Mouse (Mus musculus) lung, embryonic 16.5 days (tissue): ENCODE measurements around the gene Tmem160. TPM values are rescaled to one million over a fixed set of nuclear protein-coding genes. Genes with fewer than 3 reads are reported as not detected.

Source experiments
- ATAC-seq: fragments of 200-750 bp; cut with Nextera tagmentation; 2 replicates; pipeline ENCODE4 v1.8.0; 2017; ENCODE audit warnings: low read depth, mild to moderate bottlenecking, moderate library complexity
- H3K27ac ChIP-seq: fragments of 300-500 bp; sonication (generic); 2 replicates; pipeline ENCODE4 v1.5.1; 2014; ENCODE audit warnings: mild to moderate bottlenecking, control low read depth, low read length
- H3K27me3 ChIP-seq: fragments of 300-500 bp; sonication (generic); 2 replicates; pipeline ENCODE4 v1.6.1; 2014; ENCODE audit warnings: low read depth, low read length, mixed read lengths; ENCODE audit not compliant: control insufficient read depth, insufficient read depth
- H3K36me3 ChIP-seq: fragments of 300-500 bp; sonication (generic); 2 replicates; pipeline ENCODE4 v1.6.1; 2014; ENCODE audit warnings: low read length; ENCODE audit not compliant: control insufficient read depth, insufficient read depth
- H3K4me1 ChIP-seq: fragments of 300-500 bp; sonication (generic); replicated peaks from 2 replicates; pipeline ENCODE4 v1.6.1; 2014; ENCODE audit warnings: low read length, mixed read lengths; ENCODE audit not compliant: control insufficient read depth, insufficient read depth
- H3K4me2 ChIP-seq: fragments of 300-500 bp; sonication (generic); 2 replicates; pipeline ENCODE4 v1.6.1; 2014; ENCODE audit warnings: low read depth, low read length, control low read depth
- H3K4me3 ChIP-seq: fragments of 300-500 bp; sonication (generic); 2 replicates; pipeline ENCODE4 v1.5.1; 2014; ENCODE audit warnings: mild to moderate bottlenecking, low read length, control low read depth
- H3K9ac ChIP-seq: fragments of 300-500 bp; sonication (generic); 2 replicates; pipeline ENCODE4 v1.6.1; 2014; ENCODE audit warnings: low read length, control low read depth
- H3K9me3 ChIP-seq: fragments of 300-500 bp; sonication (generic); 2 replicates; pipeline ENCODE4 v1.6.1; 2016; ENCODE audit warnings: low read length; ENCODE audit not compliant: control insufficient read depth
- WGBS: fragments of 180-500 bp; shearing (Covaris S2); extraction: QIAGEN DNeasy Blood & Tissue Kit; methylation state at CpG from one replicate; pipeline ENCODE4 v1.1.7; 2014; 5-methylcytosine and 5-hydroxymethylcytosine counted together
- polyA plus RNA-seq: library from polyadenylated mRNA; unstranded; fragments of >200 nt; fragmentation: Nextera tagmentation; extraction: Ambion mirVana; gene quantifications from 2 replicates; pipeline ENCODE4 v1.2.1, GENCODE M21; 2015

Tmem160 gene
- polyA plus RNA-seq, 1 experiment from 2014 or later = 39.1 TPM

DNA sequence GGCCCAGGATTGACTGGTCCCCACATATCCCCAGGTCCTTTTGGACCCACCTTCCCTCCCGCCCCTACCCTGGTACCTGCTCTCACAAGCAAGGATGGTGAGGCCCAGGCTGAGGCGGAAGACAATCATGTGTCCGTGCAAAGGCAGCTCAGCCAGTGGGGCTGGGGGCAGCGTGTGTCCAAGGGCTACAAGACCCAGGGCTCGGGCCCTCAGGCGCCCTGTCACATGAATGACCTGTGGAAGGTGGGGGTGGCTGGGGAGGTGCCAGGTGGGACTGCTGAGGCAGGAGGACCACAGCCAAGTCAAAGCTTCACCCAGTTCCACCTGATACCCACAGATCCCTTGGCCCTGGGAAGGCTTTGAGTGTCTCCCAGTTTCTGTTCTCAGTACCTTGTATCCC lies 9.1 kb downstream of the Tmem160 start:
- no peak overlapping the region for H3K9ac ChIP-seq
- WGBS = 68% methylated on average over 6 of the region's 6 CpGs
- no peak for ATAC-seq

DNA sequence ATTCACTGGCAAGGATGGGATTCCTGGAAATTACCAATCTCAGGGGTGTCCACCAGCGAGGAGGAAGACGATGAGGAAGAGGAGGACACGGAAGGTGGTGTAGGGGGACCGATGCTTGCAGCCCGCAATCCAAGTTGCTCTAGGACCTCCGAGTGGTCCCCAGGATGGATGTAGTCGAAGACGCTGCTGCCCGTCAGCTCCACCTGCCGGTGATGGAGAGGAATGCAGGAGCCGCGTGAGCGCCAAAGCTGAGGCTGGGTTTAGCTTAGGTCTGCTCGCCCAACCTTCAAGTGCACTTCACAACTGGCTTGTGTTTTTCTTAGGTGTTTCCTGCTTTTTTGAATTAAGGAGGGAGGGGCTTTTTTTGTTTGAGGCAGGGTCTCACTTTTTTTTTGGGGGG lies 10.6 kb downstream of the Tmem160 start:
- Histone ChIP-seq H3K27me3 (peaks cover 3% of the 10 kb centered on the region; the same call in 1 of the 2 replicates), H3K27ac (no peak overlapping the region), H3K4me3 (no peak overlapping the region), H3K36me3 (no peaks in the 10 kb centered on the region), H3K9ac (no peak overlapping the region), H3K4me1 (no peaks in the 10 kb centered on the region), H3K9me3 (no peaks in the 10 kb centered on the region), H3K4me2 (no peak overlapping the region)
- 2% methylated on average over 14 of the region's 14 CpGs for WGBS
- peak; percentile 67; the same call in 1 of the 2 replicates for ATAC-seq

More for the DNA sequence above, 9.1 kb downstream of the Tmem160 start:
- H3K4me3 ChIP-seq = no peak overlapping the region
- no peak overlapping the region for H3K27ac ChIP-seq
- H3K9me3 ChIP-seq = no peaks in the 10 kb centered on the region
- no peaks in the 10 kb centered on the region for H3K36me3 ChIP-seq
- no peaks in the 10 kb centered on the region for H3K4me1 ChIP-seq
- peaks cover 3% of the 10 kb centered on the region; the same call in 1 of the 2 replicates for H3K27me3 ChIP-seq
- H3K4me2 ChIP-seq = no peak overlapping the region

DNA sequence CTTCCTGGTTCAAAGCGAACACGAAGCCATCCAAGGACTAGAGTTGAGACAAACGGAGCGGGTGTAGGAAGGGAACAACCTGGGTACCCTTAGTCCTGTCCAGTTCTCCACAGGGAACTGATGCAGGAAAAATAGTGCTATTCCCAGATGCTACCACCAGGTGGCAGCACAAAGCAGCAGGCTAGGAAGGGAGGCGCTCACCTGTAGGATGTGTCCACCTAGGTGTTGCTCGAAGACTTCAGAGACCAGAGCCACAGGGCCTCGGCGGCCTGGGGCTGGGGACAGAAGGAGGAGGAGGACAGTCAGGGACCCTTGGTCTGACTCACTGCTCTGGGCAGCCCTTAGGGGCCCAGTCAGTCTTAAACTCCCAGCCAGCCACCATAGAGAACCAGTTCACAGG lies 12.6 kb downstream of the Tmem160 start:
- ATAC-seq = peak; percentile 53; the same call in 1 of the 2 replicates
- H3K9ac ChIP-seq = no peak overlapping the region
- no peaks in the 10 kb centered on the region for H3K36me3 ChIP-seq
- H3K27me3 ChIP-seq = peaks cover 3% of the 10 kb centered on the region; the same call in 1 of the 2 replicates
- WGBS = 7% methylated on average over 8 of the region's 8 CpGs
- no peaks in the 10 kb centered on the region for H3K4me1 ChIP-seq
- H3K4me3 ChIP-seq = no peak overlapping the region
- no peak overlapping the region for H3K27ac ChIP-seq
- H3K4me2 ChIP-seq = no peak overlapping the region
- H3K9me3 ChIP-seq = no peaks in the 10 kb centered on the region

DNA sequence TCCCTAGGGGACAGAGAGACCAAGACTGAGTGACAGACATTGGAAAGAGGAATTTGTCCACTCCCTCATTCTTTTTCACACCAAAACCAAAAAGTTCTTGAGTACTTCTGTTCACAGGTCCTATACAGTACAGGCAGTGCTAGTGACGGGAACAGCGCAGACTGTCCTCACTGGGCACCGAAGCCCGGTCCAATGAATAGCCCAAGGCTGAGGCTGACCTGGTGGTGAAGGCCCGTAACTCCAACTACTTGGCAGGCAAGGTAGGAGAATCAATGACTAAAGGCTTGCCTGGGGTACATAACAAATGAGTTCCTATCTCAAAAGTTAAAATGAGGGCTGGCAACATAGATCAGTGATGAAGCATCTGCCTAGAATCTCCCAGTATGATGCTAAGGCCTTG lies 13.0 kb downstream of the Tmem160 start:
- 85% methylated on average over 5 of the region's 5 CpGs for whole genome bisulfite sequencing
- no peaks in the 10 kb centered on the region for H3K4me1 ChIP-seq
- H3K4me3 ChIP-seq = no peak overlapping the region
- H3K27ac ChIP-seq = no peak overlapping the region
- H3K36me3 ChIP-seq = no peaks in the 10 kb centered on the region
- no peaks in the 10 kb centered on the region for H3K9me3 ChIP-seq
- 0 out of 2 replicates have a peak, but pooled peaks have one; percentile 16 for ATAC-seq
- H3K9ac ChIP-seq = no peak overlapping the region
- H3K27me3 ChIP-seq = peaks cover 3% of the 10 kb centered on the region; the same call in 1 of the 2 replicates
- no peak overlapping the region for H3K4me2 ChIP-seq

DNA sequence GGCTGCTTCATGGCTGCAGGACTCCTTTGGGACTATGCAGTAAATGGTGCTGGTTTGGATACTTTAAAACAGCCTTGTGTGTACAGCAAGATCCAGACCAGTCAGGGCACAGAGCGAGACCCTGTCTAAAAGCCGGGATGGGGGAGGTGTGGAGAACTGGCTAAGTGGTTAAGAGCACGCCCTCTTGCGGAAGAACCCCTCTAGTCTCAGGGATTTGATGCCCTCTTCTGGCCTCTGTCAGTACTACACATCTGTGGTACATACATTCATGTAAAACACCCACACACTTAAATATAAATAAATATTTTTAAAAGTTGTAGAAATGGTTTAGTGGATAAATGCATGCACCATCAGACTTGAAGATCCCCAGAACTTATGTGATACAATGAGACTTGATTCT lies 14.0 kb downstream of the Tmem160 start:
- ATAC-seq = no peak
- no peak overlapping the region for H3K9ac ChIP-seq
- H3K4me3 ChIP-seq = no peak overlapping the region
- H3K36me3 ChIP-seq = no peaks in the 10 kb centered on the region
- no peak overlapping the region for H3K4me2 ChIP-seq
- no peaks in the 10 kb centered on the region for H3K4me1 ChIP-seq
- H3K9me3 ChIP-seq = no peaks in the 10 kb centered on the region
- no peak overlapping the region for H3K27ac ChIP-seq
- 50% methylated on average over 4 of the region's 4 CpGs for WGBS
- peaks cover 5% of the 10 kb centered on the region; the same call in 1 of the 2 replicates for H3K27me3 ChIP-seq

DNA sequence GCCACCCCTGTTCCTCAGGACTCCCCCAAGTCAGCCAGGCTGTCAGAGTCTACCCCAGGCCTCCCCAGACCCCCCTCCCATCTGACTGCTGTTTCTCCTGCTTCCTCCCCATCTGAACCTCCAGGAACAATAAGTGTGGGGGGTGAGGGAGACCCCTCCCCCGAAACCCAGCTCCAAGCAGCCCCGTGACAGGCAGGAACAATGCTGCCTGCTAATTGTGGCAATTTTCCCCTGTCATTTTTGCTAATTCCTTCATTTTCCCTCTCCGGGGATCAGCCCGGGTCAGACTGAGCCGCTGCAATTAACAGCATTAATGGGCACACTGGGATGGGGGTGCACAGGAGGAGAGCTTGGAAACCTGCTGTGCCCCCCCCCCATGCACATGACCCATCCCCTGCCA lies 15.5 kb downstream of the Tmem160 start:
- ATAC-seq = no peak
- Histone ChIP-seq H3K36me3 (no peaks in the 10 kb centered on the region), H3K9ac (no peak overlapping the region), H3K27me3 (peaks cover 19% of the 10 kb centered on the region), H3K4me1 (no peaks in the 10 kb centered on the region), H3K4me3 (no peak overlapping the region), H3K9me3 (no peaks in the 10 kb centered on the region), H3K27ac (no peak overlapping the region), H3K4me2 (no peak overlapping the region)
- WGBS = 28% methylated on average over 5 of the region's 5 CpGs

DNA sequence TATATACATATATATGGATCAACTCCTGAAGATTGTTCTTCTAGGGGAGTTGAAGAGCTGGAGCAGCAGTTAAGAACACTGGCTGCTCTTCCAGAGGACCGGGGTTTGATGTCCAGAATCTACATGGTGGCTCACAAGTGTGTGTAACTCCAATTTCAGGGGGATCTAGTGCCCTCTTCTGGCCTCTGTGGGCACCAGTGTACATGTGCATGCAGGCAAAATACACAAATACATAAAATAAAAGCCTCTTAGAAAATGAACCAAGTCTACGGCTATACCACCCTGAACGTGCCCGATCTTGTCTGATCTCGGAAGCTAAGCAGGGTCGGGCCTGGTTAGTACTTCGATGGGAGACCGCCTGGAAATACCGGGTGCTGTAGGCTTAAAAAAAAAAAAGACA lies 19.0 kb downstream of the Tmem160 start:
- ATAC-seq = no peak
- no peak overlapping the region for H3K9ac ChIP-seq

DNA sequence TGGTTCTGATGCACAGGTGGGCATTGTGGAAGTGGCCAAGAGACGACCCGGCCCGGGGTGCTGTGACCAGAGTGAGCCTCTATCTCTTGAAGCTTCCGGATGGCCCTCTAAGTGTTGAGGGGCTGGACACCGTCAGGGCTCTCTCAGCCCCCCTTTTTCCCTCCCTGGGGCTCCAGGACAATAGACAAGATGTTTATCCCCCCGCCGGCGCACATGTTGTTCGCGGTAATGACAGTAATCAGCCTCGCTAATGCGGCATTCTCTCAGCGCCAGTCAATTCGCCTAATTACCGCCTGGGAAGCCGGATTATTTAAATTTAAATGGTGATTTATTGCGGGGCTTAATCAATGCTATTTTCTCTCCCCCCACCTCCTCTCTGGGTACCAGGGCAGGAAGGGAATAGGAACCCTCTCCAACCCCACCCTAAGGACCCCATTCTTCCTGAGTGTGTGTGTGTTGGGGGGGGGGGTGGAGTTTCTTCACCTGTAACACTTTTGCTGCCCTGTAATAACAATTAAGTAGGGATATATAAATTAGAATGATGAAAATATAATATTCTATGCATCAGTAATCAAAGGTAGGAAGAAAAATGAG lies 19.6 kb downstream of the Tmem160 start:
- Histone ChIP-seq H3K4me3 (no peak overlapping the region), H3K9ac (no peak overlapping the region), H3K27me3 (peaks cover 60% of the 10 kb centered on the region), H3K4me2 (no peak overlapping the region), H3K36me3 (no peaks in the 10 kb centered on the region), H3K9me3 (no peaks in the 10 kb centered on the region), H3K27ac (no peak overlapping the region), H3K4me1 (peaks cover 10% of the 10 kb centered on the region)
- 17% methylated on average over 17 of the region's 17 CpGs for WGBS
- no peak for ATAC-seq

More for the DNA sequence above, 19.0 kb downstream of the Tmem160 start:
- Histone ChIP-seq H3K27me3 (peaks cover 53% of the 10 kb centered on the region), H3K36me3 (no peaks in the 10 kb centered on the region), H3K9me3 (no peaks in the 10 kb centered on the region), H3K27ac (no peak overlapping the region), H3K4me3 (no peak overlapping the region), H3K4me1 (peaks cover 10% of the 10 kb centered on the region), H3K4me2 (no peak overlapping the region)
- 30% methylated on average over 9 of the region's 9 CpGs for WGBS

DNA sequence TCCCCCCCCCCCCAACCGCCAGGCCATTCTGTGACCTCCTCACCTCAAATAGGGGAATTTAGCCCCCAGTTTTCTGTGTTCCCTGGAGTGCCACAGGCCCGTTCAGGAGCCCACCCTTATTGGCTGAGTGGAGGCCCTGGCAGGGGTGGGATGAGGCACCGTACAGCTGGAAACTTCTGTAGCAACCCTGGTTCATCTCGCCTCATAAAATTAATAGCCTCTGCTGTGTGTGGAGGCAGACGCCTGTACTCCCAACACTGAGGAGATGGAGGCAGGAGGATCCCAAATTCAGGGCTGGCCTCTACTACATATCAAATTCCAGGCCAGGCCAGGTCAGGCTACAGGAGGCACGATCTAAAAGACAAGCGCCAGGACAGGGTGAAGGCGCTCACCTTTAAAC lies 21.3 kb downstream of the Tmem160 start:
- Histone ChIP-seq H3K4me2 (no peak overlapping the region), H3K4me1 (peaks cover 10% of the 10 kb centered on the region), H3K9ac (no peak overlapping the region), H3K27me3 (peaks cover 61% of the 10 kb centered on the region), H3K9me3 (no peaks in the 10 kb centered on the region), H3K4me3 (no peak overlapping the region), H3K27ac (no peak overlapping the region), H3K36me3 (no peaks in the 10 kb centered on the region)
- WGBS = 53% methylated on average over 8 of the region's 8 CpGs
- no peak for ATAC-seq
